Mouse (Mus musculus): ENCODE measurements around the gene Nabp1. TPM values are rescaled to one million over a fixed set of nuclear protein-coding genes. Genes with fewer than 3 reads are reported as not detected.

Gene Nabp1
- 6.3 and 7.4 TPM in 2 replicates for polyA plus RNA-seq (2015; fragmentation: Nextera tagmentation; extraction: Ambion mirVana)

DNA sequence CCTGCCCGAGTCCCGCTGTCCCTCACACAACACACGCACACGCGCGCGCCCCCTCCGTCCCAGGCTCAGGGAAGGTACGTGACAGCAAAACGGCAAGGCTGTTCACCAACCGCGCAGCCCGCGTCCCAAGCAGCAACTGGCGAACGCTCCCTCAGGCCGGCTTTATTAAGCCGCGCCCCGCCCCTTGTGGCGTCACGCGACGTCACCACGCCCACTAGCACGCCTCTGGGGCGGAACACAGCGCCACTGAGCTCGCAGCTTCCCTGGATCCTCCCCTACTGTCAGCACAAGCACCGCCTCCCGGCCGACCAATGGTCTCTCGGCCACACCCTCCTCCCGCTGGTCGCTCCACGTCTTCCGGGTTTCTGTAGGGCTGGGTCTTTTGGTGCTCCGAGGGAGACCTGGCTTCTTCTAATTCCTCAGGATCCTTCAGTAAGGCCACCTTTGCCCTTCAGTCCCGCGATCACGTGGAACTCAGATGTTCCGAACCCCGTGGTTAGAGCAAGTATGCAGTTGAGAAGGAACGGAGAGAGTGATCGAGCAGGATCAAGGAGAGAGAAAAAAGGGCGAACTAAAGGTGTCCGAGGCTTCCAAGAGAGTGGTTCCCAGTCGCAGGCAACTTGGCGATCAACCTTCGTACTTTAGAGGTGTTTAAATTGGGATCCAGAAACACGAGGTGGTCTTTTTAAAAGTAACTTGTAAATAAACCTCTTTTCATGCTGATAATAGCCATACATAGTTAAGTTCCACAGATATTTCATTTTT is at the start of gene Nabp1:
Gene Nabp1, minus strand, starts transcription at position 164 of the 765 bp plus-strand sequence.
- under 1% methylated on average over 42 of the region's 51 CpGs for WGBS
- ATAC-seq = peak; percentile 100
- peak within 1 kb of the TSS; percentile 49 for H3K27ac ChIP-seq

DNA sequence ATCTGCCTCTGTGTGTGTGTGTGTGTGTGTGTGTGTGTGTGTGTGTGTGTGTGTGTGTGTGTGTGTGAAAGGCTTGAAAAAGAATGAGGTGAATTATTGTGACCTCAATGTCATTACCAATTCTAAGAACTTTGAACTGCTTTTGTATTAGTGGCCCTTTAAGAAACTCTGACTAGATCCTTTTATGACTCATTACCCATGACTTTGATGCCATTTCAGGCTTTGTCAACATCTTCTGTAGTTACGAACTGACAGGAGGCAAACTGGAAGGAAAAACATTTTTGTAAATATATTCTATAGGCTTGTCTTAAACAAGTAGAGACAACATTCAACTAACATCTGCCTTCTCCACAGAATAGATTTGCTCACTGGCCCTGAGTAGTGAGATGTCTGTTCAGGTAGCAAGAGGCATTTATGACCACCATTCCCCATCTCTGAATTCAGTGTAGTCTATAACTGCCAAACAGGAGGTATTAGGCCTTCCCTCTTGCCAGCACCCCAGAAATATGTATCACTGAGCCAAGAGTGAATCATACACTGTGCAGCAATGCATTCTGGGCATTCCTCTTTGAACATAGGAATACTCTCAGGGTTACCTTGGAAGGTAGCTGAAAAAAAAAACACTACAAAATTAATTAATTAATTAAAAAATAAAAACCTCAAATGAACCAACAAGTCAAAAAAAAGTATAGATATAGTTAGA is 47.5 kb upstream of the Nabp1 start:
- no peak for ATAC-seq
- Histone ChIP-seq H3K9me3 (replicated peaks) (no peaks in the 10 kb centered on the region), H3K4me1 (peaks cover 4% of the 10 kb centered on the region; the same call in 1 of the 2 replicates), H3K4me3 (no peak overlapping the region), H3K4me2 (no peak overlapping the region), H3K27ac (no peak overlapping the region), H3K36me3 (ENCODE audit: poor library complexity, severe bottlenecking) (no peaks in the 10 kb centered on the region), H3K9ac (no peak overlapping the region), H3K27me3 (no peaks in the 10 kb centered on the region)
- WGBS = 68% methylated on average over 1 of the region's 1 CpGs

More for the DNA sequence above, at the start of gene Nabp1:
- peaks cover 5% of the 10 kb centered on the region; the same call in 1 of the 2 replicates for H3K4me1 ChIP-seq
- peak within 1 kb of the TSS; percentile 82 for H3K4me2 ChIP-seq
- H3K36me3 ChIP-seq (ENCODE audit: poor library complexity, severe bottlenecking) = no peaks in the 10 kb centered on the region
- peaks cover 4% of the 10 kb centered on the region; the same call in 1 of the 2 replicates for H3K27me3 ChIP-seq
- H3K9ac ChIP-seq = peak within 1 kb of the TSS; percentile 71
- peak within 1 kb of the TSS; percentile 60 for H3K4me3 ChIP-seq
- H3K9me3 ChIP-seq (replicated peaks) = no peaks in the 10 kb centered on the region

DNA sequence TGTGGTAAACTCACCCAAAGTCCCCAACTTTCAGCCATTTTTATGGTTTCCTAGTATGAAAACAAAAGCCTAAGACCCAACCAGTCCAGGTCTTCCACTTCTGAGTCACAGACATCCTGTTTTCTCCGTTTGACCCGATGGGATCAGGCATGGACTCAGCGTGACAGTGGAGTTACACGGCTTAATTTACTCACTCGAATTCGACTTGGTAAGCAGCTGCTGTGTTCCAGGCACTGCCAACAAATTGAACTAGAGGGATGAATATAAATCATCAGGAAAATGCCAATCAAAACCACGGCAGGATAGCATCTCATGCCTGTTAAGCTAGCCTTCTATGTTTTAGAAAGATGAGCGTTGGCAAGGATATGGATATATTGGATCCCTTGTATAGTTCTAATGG is 43.4 kb upstream of the Nabp1 start:
- Histone ChIP-seq H3K4me2 (no peak overlapping the region), H3K27me3 (no peaks in the 10 kb centered on the region), H3K27ac (no peak overlapping the region), H3K4me3 (no peak overlapping the region), H3K9me3 (replicated peaks) (no peaks in the 10 kb centered on the region), H3K36me3 (ENCODE audit: poor library complexity, severe bottlenecking) (no peaks in the 10 kb centered on the region), H3K4me1 (no peaks in the 10 kb centered on the region), H3K9ac (no peak overlapping the region)
- WGBS = 83% methylated on average over 8 of the region's 8 CpGs
- no peak for ATAC-seq

DNA sequence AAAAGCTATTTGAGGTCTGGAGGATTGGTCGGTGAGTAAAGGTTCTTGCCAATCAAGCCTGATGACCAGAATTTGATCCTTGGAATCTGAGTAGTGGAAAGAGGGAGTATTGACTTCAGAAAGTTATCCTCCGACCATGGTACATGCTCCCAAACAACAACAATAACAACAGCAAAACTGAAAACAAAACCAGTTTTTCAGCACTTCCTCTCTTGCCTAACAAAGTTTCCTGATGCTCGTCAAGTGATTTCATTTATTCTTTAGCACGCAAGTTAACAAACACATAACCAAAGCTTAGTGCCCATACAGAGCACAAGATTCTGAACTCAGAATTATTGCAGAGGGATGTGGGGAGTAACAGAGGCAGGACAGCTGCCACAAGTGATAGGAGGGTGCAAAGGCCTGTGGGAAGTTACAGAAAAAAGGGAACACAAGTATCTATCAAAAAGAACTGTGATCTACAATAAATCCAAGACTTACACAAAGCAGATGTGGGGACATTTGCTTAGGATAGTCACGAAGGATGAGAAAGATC is 42.1 kb upstream of the Nabp1 start:
- no peak overlapping the region for H3K4me3 ChIP-seq
- no peaks in the 10 kb centered on the region for H3K36me3 ChIP-seq (ENCODE audit: poor library complexity, severe bottlenecking)
- H3K27me3 ChIP-seq = no peaks in the 10 kb centered on the region
- H3K4me2 ChIP-seq = no peak overlapping the region
- H3K4me1 ChIP-seq = no peaks in the 10 kb centered on the region
- no peak overlapping the region for H3K27ac ChIP-seq
- no peak for ATAC-seq
- no peak overlapping the region for H3K9ac ChIP-seq
- WGBS = 88% methylated on average over 5 of the region's 5 CpGs
- H3K9me3 ChIP-seq (replicated peaks) = no peaks in the 10 kb centered on the region

DNA sequence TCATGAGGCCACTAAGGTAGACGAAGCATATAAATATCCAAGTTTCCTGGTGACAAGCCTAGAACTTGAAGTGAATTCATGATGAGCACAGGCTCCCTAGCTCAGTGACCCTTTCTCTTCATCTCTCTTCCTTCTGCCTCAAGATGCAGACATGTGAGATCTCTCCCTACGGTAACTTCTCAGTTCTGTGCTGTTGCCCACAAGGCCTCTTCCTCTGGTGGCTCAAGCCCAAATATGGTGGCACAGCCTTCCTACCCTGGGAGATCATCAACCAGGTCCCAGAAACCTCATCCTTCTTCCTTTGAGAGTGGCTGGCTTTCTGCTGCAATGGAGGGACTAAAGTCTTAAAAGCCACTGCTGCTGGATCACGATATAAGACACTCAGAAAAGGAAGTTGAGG is 40.9 kb upstream of the Nabp1 start:
- no peaks in the 10 kb centered on the region for H3K27me3 ChIP-seq
- H3K27ac ChIP-seq = no peak overlapping the region
- no peak overlapping the region for H3K4me3 ChIP-seq
- H3K4me2 ChIP-seq = no peak overlapping the region
- 94% methylated on average over 3 of the region's 3 CpGs for WGBS
- no peaks in the 10 kb centered on the region for H3K36me3 ChIP-seq (ENCODE audit: poor library complexity, severe bottlenecking)
- no peaks in the 10 kb centered on the region for H3K4me1 ChIP-seq
- H3K9ac ChIP-seq = no peak overlapping the region
- H3K9me3 ChIP-seq (replicated peaks) = no peaks in the 10 kb centered on the region
- no peak for ATAC-seq

DNA sequence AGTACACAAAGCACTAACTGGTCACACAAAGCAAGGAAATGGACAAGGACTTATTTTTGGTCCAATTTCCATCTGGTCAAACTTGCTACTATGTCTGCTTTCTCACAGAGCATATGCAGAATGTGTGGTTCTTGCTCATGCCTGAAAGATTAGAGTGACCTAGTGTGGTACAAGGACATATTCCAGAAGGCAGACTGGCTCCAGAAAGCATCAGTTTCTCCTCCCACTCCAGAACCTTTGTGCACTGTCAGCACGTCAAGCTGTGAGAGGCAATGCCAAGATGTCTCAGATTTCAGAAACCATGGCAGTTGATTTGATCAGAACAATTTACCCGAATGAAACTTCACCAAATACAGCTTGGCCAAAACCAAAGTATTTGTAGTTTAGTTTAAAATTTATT is 37.4 kb upstream of the Nabp1 start:
- ATAC-seq = no peak
- Histone ChIP-seq H3K9me3 (replicated peaks) (no peaks in the 10 kb centered on the region), H3K27ac (no peak overlapping the region), H3K36me3 (ENCODE audit: poor library complexity, severe bottlenecking) (no peaks in the 10 kb centered on the region), H3K4me2 (no peak overlapping the region), H3K4me3 (no peak overlapping the region), H3K4me1 (no peaks in the 10 kb centered on the region), H3K27me3 (no peaks in the 10 kb centered on the region), H3K9ac (no peak overlapping the region)
- WGBS = 55% methylated on average over 2 of the region's 2 CpGs

DNA sequence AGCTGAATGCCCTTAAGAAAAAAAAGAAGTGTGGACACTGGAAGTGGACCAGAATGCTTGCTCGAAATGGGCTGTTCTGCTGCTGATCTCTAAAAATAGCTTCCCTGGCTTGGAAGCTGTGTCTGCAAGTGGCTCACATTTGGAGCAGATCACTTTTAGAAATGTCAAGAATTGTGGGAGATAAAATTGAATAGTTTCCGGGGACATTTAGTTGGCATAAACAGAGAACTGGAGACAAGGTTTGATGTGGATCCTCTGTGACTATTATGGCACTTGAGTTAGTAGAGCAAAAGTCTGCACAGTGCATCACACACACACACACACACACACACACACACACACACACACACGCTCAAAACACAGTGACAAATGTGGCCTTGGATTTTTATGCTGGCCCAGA is 36.8 kb upstream of the Nabp1 start:
- Histone ChIP-seq H3K4me1 (no peaks in the 10 kb centered on the region), H3K27ac (no peak overlapping the region), H3K9ac (no peak overlapping the region), H3K36me3 (ENCODE audit: poor library complexity, severe bottlenecking) (no peaks in the 10 kb centered on the region), H3K9me3 (replicated peaks) (no peaks in the 10 kb centered on the region), H3K4me3 (no peak overlapping the region), H3K27me3 (no peaks in the 10 kb centered on the region), H3K4me2 (no peak overlapping the region)
- no peak for ATAC-seq
- WGBS = 90% methylated on average over 3 of the region's 3 CpGs

DNA sequence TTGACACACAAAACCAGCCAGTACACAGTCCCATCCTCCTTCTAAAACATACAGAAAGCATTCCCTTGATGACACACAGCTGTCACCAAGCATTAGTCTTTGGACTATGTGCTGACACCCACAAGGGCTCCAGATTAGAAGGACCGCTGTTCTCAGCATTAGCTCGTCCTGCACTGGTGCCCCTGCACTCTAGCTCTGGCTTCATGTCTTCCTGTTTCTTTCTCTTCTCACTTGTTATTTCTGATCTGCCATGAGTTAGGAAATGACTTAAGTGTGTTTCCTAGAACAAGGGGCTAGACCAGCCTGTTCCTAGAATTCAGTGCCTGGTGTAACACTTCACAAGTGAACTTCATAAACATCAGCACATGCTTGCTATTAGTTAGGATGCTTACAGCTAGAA is 36.2 kb upstream of the Nabp1 start:
- H3K4me3 ChIP-seq = no peak overlapping the region
- H3K9ac ChIP-seq = no peak overlapping the region
- no peaks in the 10 kb centered on the region for H3K4me1 ChIP-seq
- WGBS = 87% methylated on average over 2 of the region's 2 CpGs
- H3K27me3 ChIP-seq = no peaks in the 10 kb centered on the region
- no peaks in the 10 kb centered on the region for H3K9me3 ChIP-seq (replicated peaks)
- no peak for ATAC-seq
- no peak overlapping the region for H3K4me2 ChIP-seq
- H3K27ac ChIP-seq = no peak overlapping the region
- H3K36me3 ChIP-seq (ENCODE audit: poor library complexity, severe bottlenecking) = no peaks in the 10 kb centered on the region

DNA sequence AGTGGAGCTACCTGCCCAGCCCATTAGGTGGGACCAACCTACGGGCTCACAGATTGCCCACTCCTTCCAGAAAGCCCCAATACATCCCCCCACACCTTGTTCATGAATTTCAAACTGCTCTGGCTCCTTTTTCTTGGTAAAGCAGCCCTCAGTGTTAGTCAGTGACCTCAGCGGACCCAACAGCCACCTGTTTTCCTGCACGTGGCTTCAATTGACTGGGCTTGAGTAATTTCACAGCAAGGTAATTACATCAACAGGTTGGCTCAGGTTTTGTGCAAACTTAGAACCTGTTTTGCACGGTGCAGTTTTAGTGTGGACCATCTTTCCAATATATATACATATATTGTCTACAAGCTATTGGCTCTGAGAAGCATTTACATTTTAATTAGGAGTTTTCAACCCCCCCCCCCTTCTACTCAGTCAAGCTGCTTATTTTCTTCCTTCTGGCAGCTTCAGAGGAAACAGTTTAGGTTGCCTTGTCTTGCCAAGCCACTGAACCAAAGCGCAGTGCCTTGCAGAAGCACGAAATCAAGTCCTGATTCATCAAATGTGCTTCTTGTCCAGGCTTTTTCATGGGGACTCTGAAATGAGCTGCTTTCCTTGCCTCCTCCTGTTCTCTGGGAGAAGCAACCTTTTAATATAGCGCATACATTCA is 35.0 kb upstream of the Nabp1 start:
- Histone ChIP-seq H3K27ac (no peak overlapping the region), H3K27me3 (no peaks in the 10 kb centered on the region), H3K9ac (no peak overlapping the region), H3K4me3 (no peak overlapping the region), H3K4me2 (no peak overlapping the region), H3K4me1 (no peaks in the 10 kb centered on the region), H3K36me3 (ENCODE audit: poor library complexity, severe bottlenecking) (no peaks in the 10 kb centered on the region), H3K9me3 (replicated peaks) (no peaks in the 10 kb centered on the region)
- WGBS = 85% methylated on average over 7 of the region's 7 CpGs
- peak; percentile 32; the same call in 1 of the 2 replicates for ATAC-seq

DNA sequence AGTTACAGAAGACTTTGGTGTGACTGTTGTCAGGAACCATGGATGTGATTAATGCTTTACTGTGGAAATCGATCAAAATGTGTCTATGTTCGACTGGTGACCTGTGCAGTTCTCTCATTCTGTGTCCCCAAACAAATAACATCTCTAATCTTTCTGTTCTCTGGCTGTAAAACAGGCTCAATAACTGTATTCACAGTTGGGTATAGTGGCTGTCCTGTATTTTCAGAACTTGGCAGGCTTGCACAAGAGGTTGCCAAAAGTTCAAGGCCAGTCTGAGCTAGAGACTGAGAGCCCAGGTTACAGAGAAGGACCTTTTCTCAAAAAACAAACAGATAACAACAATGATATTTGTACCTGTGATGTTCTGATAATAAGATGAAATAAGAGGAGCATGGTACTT is 34.1 kb upstream of the Nabp1 start:
- Histone ChIP-seq H3K27me3 (no peaks in the 10 kb centered on the region), H3K4me1 (no peaks in the 10 kb centered on the region), H3K9me3 (replicated peaks) (no peaks in the 10 kb centered on the region), H3K4me3 (no peak overlapping the region), H3K36me3 (ENCODE audit: poor library complexity, severe bottlenecking) (no peaks in the 10 kb centered on the region), H3K9ac (no peak overlapping the region), H3K27ac (no peak overlapping the region), H3K4me2 (no peak overlapping the region)
- WGBS = 78% methylated on average over 2 of the region's 2 CpGs
- ATAC-seq = no peak

DNA sequence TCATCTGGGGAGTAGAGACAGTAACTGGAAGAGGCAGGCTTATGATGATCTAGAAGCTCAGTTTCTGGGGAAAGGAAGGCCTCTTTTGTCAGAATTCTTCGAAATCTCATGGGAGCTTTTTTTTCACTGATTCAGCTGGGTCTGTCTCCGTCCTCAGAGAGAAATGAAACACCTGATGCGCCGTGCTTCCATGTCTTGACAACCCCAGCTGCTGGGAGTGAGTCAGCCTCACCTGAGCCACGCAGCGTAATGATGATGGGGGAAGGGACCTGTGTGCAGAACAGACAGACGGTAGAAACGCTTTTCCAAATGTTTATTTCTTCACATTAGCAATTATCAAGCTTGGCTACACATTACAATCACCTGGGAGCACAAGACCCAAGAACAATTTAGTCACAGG is 31.6 kb upstream of the Nabp1 start:
- 73% methylated on average over 8 of the region's 8 CpGs for WGBS
- no peak for ATAC-seq
- Histone ChIP-seq H3K27ac (no peak overlapping the region), H3K4me1 (no peaks in the 10 kb centered on the region), H3K9ac (no peak overlapping the region), H3K4me3 (no peak overlapping the region), H3K27me3 (no peaks in the 10 kb centered on the region), H3K4me2 (no peak overlapping the region), H3K36me3 (ENCODE audit: poor library complexity, severe bottlenecking) (no peaks in the 10 kb centered on the region), H3K9me3 (replicated peaks) (no peaks in the 10 kb centered on the region)

DNA sequence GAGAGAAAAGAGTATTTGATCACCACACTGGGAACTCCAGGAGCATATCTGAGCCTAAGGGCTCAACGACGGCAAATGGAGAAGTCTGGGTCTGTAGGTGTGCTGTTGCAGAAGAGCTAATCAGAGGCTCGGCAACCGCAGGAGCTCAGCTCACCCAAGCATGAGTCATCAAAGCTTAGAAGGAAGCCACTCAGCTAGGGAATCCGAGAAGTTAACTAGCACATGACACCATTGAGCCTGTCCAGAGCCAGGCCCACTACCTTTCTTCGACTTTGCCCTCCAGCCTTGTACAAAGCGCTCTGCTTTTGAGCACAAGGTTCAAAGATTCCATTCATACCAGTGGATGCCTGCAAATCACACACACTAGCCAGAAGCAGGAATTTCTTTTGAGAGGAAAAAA is 30.9 kb upstream of the Nabp1 start:
- Histone ChIP-seq H3K27ac (no peak overlapping the region), H3K4me2 (no peak overlapping the region), H3K9ac (no peak overlapping the region), H3K36me3 (ENCODE audit: poor library complexity, severe bottlenecking) (no peaks in the 10 kb centered on the region), H3K4me1 (no peaks in the 10 kb centered on the region), H3K27me3 (no peaks in the 10 kb centered on the region), H3K4me3 (no peak overlapping the region), H3K9me3 (replicated peaks) (no peaks in the 10 kb centered on the region)
- WGBS = 9% methylated on average over 7 of the region's 7 CpGs
- ATAC-seq = peak; percentile 73
